Mouse (Mus musculus): ENCODE results near the gene Eef1g.

DNA sequence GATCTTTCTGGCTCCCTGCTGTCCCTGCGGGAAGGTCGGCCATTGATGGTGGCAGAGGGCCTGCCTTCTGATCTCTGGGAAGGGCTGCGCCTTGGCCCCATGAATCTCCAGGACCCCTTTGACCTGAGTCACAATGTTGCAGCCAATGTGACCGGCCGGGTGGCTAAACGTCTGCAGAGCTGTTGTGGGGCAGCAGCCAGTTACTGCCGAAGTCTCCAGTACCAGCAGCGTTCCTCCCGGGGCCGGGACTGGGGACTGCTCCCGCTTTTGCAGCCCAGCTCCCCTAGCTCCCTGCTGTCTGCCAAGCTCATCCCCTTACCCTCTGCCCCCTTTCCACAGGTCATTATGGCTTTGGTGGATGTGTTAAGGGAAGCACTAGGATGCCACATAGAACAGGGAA, 1.8 kb upstream of the Eef1g start:
- TF ChIP-seq CTCF (IDR thresholded peaks at IDR 0.05; ENCODE audit: extremely low read depth, insufficient read depth, insufficient read length, insufficient replicate concordance) (no peak), POLR2A (IDR thresholded peaks at IDR 0.05; ENCODE audit: low read depth, low read length) (no peak)
